Mouse (Mus musculus) left cerebral cortex, adult 2 months (tissue): ENCODE results near the gene Tmco1. TPM values are rescaled to one million over a fixed set of nuclear protein-coding genes. Genes with fewer than 3 reads are reported as not detected.
A peak's percentile ranks its signal among the peaks of the same experiment; 100 is the strongest.

Experiments
- DNase-seq, 2 experiments: peaks; one replicate each; pipeline ENCODE4 v3.0.0; 2021 to 2022; ENCODE audit warnings: low spot score in 2 of 2, mixed read lengths in 1 of 2; ENCODE audit errors: extremely low spot score in 1 of 2
- H3K27ac ChIP-seq: fragments of 200-600 bp; 2 replicates; pipeline ENCODE4 v1.8.1; 2022
- H3K4me3 ChIP-seq: fragments of 200-600 bp; 2 replicates; pipeline ENCODE4 v1.8.1; 2022
- CTCF ChIP-seq: fragments of 200-600 bp; IDR thresholded peaks from 2 replicates; pipeline ENCODE4 v1.8.1; 2022; ENCODE audit warnings: antibody characterized with exemption, mild to moderate bottlenecking, moderate library complexity
- intact Hi-C: fragments of 180-260 bp; cut with DNase I; formaldehyde crosslinking; loops from one replicate; pipeline ENCODE4 v1.15.1; 2025
- total RNA-seq, 2 experiments: library from RNA; stranded (reverse); gene quantifications; 2 replicates each; pipeline ENCODE4 v1.2.3; 2021

Tmco1 gene
- total RNA-seq, 2 experiments from 2014 or later, result 43.2 to 50.3 TPM

DNA sequence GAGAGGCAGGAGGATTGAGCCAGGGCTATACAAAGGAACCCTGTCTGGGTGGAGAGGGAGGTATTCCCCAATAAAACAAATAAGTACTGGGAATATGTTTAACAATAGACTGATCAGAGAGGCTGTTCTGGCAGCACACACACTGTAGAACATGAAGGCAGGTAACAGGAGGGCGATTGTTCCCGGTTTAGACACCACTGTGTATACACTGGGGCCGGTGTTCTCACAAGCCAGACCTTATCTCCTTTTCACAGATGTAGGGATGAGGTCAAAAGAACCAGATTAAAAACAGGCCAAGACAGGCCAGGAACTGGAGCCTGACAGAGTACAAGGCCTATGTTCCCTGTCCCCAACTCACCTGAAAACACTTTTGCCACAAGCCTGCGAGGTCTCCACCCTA, 36.9 kb upstream of the Tmco1 start:
- intact Hi-C loops, result no loop called here
- no peak for TF ChIP-seq CTCF
- Histone ChIP-seq H3K27ac (no peak overlapping the region), H3K4me3 (no peak overlapping the region)
- no peak for DNase-seq

- no peak overlapping the region for H3K4me3 ChIP-seq
- TF ChIP-seq CTCF, result no peak
- H3K27ac ChIP-seq, result no peak overlapping the region
- intact Hi-C loops, result no loop called here
- DNase-seq, result no peak
Measured at GRCm38 (mm10) chr1:167271841-167272240, 36.3 kb upstream of the Tmco1 start.

DNA sequence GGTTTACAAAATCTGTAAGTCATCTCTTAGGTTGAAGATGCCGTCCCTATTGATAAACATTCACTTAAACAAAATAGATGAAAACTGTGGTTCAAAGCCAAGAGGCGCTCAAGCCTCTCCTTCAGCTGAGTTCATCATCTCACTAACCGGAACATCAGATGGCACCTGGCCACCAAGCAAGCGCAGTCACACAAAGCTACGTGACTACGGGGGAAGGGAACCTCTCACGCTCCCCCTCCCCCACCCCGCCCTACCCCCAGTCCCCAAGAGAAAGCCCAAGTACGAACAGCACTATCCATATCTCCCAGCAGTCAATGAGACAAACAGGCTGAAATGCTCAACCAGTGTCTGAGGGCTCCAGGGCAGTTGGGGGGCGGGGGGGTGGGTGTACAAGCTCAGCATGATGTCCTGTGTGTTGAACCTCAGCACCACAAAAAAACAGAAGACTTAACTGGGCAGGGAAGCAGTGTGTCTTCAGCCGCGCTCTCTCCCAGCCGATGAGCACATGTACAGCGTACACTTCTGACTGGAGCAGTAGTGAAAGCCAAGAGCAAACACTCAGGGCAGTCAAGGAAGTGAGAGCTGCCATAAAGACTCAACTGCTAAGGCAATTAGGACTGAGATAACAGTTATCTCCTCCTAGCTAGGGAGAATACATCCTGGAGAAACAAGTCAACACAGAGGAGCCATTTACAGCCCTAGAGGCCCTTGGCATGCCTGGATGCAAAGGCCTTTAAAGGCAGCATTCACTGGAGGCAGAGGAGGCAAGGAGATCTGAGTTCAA, 34.6 kb upstream of the Tmco1 start:
- peak overlapping the region; percentile 8; the same call in 1 of the 2 replicates for H3K27ac ChIP-seq
- no peak for DNase-seq
- intact Hi-C loops, result no loop called here
- no peak for TF ChIP-seq CTCF
- no peak overlapping the region for H3K4me3 ChIP-seq

GRCm38 (mm10) chr1:167274646-167275390, 33.4 kb upstream of the Tmco1 start:
- TF ChIP-seq CTCF, result no peak
- DNase-seq, result no peak
- Histone ChIP-seq H3K27ac (no peak overlapping the region), H3K4me3 (no peak overlapping the region)
- intact Hi-C loops, result no loop called here

GRCm38 (mm10) chr1:167278395-167278794, 29.8 kb upstream of the Tmco1 start:
- DNase-seq, result no peak
- H3K4me3 ChIP-seq, result no peak overlapping the region
- intact Hi-C loops, result no loop called here
- H3K27ac ChIP-seq, result no peak overlapping the region
- no peak for TF ChIP-seq CTCF

DNA sequence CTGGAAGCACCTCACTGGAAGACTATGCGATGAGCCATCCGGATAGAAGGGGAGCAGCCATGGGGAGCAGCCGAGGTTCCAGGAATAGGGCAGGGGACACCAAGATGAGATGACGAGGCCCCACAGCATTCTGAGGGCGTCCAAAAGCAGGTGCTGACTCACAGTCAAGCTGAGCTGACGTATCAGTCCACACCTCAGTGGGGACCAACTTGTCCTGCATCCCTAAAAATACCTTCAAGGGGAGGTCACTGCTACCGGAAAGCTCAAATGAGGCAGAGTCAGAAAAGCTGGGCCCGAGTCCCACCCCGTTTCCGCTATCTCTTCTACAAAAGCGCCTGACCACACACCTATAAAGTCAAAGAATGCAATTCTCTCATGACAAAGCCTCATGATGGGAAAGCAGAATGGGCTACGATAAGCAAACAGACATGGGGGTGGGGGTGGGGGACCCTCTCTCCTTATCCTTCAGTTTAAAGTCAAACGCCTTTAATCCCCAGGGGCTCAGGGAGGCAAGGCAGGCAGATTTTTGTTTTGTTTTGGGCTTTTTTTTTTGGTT, 28.9 kb upstream of the Tmco1 start:
- intact Hi-C loops, result no loop called here
- no peak for DNase-seq
- no peak for TF ChIP-seq CTCF
- H3K4me3 ChIP-seq, result no peak overlapping the region
- no peak overlapping the region for H3K27ac ChIP-seq

DNA sequence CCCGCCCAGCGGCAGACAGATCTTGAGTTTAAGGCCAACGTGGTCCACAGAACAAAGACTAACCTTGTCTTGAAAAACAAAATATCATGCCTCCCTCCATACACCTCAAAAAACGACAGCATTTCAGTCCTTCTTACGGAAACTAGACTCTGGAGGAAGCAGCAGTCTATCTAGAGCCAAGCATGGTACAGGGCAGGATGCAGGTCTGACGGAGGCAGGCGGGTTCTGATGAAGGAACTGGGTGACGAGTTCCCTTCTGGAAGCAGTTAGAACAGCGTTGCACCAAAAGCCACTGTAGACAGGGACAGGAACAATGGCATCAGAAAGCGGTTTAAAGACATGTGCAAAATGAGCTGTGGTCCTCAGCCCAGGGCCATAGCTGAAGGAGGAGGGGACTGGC, 28.1 kb upstream of the Tmco1 start:
- DNase-seq, result no peak
- no peak for TF ChIP-seq CTCF
- Histone ChIP-seq H3K4me3 (no peak overlapping the region), H3K27ac (no peak overlapping the region)
- intact Hi-C loops, result loop anchor here (5.0 kb wide), 1 partner anchor 38 kb away; no protein-coding TSS in a partner anchor

DNA sequence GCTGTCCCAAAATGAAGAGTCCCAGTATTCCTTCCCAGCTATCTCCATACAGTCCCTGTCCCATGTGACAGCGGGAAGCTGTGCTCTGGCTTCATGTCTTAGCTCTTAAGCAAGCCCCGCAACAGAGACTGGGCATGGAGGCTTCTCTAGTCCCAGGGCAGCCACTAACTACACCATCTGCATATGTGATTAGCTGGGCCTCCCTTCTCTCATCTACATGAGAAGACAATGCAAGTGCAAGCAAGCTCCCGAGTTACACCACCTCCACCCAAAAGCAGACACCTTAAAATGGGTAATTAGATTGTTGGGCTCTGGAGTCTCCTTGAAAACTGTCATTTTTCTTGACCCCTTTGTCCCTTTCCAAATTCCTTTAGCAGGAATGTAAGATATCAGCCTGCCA, 26.1 kb upstream of the Tmco1 start:
- no peak for DNase-seq
- H3K4me3 ChIP-seq, result no peak overlapping the region
- intact Hi-C loops, result loop anchor here (5.0 kb wide), 1 partner anchor 40 kb away; no protein-coding TSS in a partner anchor
- TF ChIP-seq CTCF, result no peak
- H3K27ac ChIP-seq, result no peak overlapping the region

DNA sequence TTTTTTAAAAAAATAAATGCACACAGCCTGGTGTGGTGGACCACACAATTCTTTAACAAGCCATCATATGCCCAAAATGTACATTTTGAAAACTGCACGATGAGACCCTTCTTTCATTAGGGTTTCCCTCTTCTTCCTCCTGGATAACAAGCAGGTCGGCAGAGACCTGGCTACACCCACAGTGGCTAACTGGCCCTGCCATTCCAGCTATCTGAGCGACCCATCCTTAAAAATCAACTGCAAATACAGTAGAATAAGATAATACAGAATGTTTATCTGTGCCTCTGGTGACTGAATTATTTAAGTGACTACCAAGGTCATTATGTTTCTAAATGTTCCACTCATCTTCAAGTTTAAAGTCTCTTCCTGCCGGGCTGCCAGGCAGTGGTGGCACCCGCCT, 25.4 kb upstream of the Tmco1 start:
- intact Hi-C loops, result loop anchor here (5.0 kb wide), 1 partner anchor 40 kb away; no protein-coding TSS in a partner anchor
- H3K4me3 ChIP-seq, result peak overlapping the region; percentile 72; the same call in 1 of the 2 replicates
- no peak overlapping the region for H3K27ac ChIP-seq

DNA sequence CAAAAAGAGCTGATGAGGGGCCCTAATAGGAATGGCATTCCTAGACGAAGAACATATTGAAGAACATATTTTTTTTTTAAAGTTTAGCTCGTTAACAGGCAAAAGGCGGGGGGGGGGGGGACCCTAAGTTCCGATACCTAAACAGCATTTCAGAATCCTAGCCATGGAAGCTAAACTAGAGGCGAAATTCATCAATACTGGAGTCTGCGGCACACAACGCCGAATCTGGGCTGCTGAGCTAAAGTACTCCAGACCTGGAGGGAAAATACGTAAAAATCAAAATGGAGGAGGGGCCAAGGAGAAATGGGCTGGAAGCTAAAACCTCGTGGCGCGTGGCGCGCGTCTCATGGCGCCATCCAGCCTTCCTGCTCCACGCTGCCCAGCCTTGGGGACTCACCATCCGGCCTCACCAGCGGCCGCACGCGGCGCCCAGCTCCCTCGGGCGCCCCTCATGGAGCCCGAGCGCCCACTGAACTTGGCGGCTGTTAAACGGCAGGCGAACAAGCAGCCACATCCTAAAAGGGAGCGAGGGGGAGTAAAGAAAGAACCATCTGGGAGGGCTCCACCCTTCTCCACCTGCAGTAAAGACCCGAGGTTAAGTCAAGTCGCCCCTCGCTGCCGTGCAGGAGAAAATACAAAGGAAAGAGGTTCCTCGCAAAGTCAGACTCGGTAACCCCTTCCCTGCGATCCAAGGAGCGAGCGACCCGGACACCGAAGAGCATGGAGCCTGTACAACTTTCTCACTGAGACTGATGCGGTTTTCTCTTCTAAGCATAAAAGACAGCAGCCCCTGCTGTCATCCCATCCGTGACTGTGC, 24.5 kb upstream of the Tmco1 start:
- peak overlapping the region; percentile 91 for H3K27ac ChIP-seq
- peak; percentile 54 to 56 for DNase-seq
- TF ChIP-seq CTCF, result no peak; the same call in 1 of the 2 replicates
- intact Hi-C loops, result loop anchor here (2.0 to 5.0 kb wide), 3 partner anchors 25 to 41 kb away; partner anchors contain the start of gene Tmco1
- H3K4me3 ChIP-seq, result peak overlapping the region; percentile 72

More for the DNA sequence above, 25.4 kb upstream of the Tmco1 start:
- TF ChIP-seq CTCF, result no peak
- no peak for DNase-seq

DNA sequence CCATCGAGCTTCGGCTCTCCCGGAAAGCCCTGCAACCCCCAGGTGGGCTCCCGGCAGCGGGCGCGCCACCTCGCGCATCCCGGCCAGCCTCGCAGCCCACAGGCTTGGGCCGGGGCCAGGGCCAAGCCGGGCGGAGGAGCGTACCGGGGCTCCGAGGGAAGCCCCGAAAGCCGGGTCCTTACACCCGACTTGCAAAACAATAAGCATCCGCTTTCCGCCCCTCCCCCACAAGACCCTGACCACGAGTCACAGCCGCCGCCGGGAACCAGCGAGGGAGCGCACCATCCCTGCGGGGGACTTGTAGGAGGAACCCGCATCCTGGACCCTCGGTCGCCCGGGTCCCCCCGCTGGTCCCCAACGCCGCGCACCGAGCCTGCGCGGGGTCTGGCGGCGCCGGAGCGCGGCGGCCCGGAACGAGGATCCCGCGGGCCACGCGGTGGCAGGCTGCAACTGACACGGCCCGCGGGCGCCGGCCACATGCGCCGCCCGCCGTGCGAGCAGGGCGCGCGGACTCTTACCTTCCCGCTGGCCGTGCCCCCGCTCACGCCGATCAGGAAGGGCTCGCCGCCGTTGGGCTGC, 23.8 kb upstream of the Tmco1 start:
- no peak; the same call in 1 of the 2 replicates for TF ChIP-seq CTCF
- intact Hi-C loops, result loop anchor here (2.0 to 5.0 kb wide), 3 partner anchors 24 to 42 kb away; partner anchors contain the start of gene Tmco1
- peak; percentile 59 to 62 for DNase-seq
- peak overlapping the region; percentile 72 for H3K4me3 ChIP-seq
- H3K27ac ChIP-seq, result peak overlapping the region; percentile 91
